Mouse (Mus musculus): ENCODE data around the gene Zfp777. TPM values are rescaled to one million over a fixed set of nuclear protein-coding genes. Genes with fewer than 3 reads are reported as not detected.

Zfp777 gene
- polyA plus RNA-seq, 1 experiment = 22.7 TPM

- TF ChIP-seq POLR2AphosphoS2 (IDR thresholded peaks at IDR 0.05; ENCODE audit: insufficient read length, low read depth) (no peak), TCF12 (IDR thresholded peaks at IDR 0.05; ENCODE audit: insufficient read depth, poor library complexity, severe bottlenecking) (no peak)
- Histone ChIP-seq H3K4me3 (no peak overlapping the region), H3K79me2 (ENCODE audit: control insufficient read depth, insufficient read depth) (no peaks in the 10 kb centered on the region), H3K27me3 (ENCODE audit: control insufficient read depth, insufficient read depth, insufficient read length) (no peaks in the 10 kb centered on the region), H3K36me3 (ENCODE audit: control insufficient read depth, insufficient read depth) (peaks cover 42% of the 10 kb centered on the region), H3K4me2 (ENCODE audit: low read depth) (no peak overlapping the region), H3ac (ENCODE audit: control insufficient read depth, insufficient read length) (no peak overlapping the region)
These were observed 24.6 kb upstream of the Zfp777 start for GRCm38 (mm10) chr6:48073316-48073715.

DNA sequence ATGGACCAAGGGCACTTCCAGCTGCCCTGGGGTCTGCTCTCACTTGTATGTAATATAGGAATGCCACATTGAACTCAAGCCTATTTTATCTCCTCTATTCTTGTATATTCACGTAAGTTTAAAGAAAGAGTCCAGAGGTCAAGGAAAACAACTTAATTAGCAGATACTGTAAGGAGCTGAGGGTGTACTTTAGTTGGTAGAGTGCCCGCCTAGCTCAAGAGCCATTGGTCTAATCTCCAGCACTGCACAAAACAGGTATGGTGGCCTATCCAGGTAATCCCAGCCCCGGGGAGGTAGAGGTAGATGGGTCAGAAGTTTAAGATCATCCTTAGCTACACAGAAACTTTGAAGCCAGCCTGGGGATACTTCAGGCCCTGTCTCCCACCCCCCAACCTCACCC lies 18.8 kb upstream of the Zfp777 start:
- TF ChIP-seq MYOG (IDR thresholded peaks at IDR 0.05; ENCODE audit: control insufficient read depth in 1 of 3, insufficient read depth in 1 of 3, insufficient read length in 2 of 3, low read depth in 2 of 3) (no peak), E2F4 (IDR thresholded peaks at IDR 0.05; ENCODE audit: insufficient read depth) (no peak), TCF3 (IDR thresholded peaks at IDR 0.05; ENCODE audit: insufficient read length, low read depth) (no peak), SRF (IDR thresholded peaks at IDR 0.05; ENCODE audit: control insufficient read depth, insufficient read length, low read depth) (no peak), REST (IDR thresholded peaks at IDR 0.05; ENCODE audit: insufficient read depth, insufficient read length) (no peak), POLR2AphosphoS2 (IDR thresholded peaks at IDR 0.05; ENCODE audit: insufficient read length, low read depth) (no peak), MYOD1 (IDR thresholded peaks at IDR 0.05; ENCODE audit: control insufficient read depth in 1 of 3, insufficient read length in 2 of 3, low read depth in 2 of 3) (no peak), TCF12 (IDR thresholded peaks at IDR 0.05; ENCODE audit: insufficient read depth, poor library complexity, severe bottlenecking) (no peak), POLR2A (IDR thresholded peaks at IDR 0.05; ENCODE audit: insufficient read length, low read depth) (no peak), USF1 (IDR thresholded peaks at IDR 0.05; ENCODE audit: low read depth) (no peak), MAX (IDR thresholded peaks at IDR 0.05; ENCODE audit: low read depth) (no peak), CEBPB (IDR thresholded peaks at IDR 0.05; ENCODE audit: insufficient read depth, poor library complexity, severe bottlenecking) (no peak)
- no peaks in the 10 kb centered on the region for H3K79me2 ChIP-seq (ENCODE audit: control insufficient read depth, insufficient read depth)
- no peak overlapping the region for H3ac ChIP-seq (ENCODE audit: control insufficient read depth, insufficient read length)
- H3K4me2 ChIP-seq (ENCODE audit: low read depth) = no peak overlapping the region
- H3K4me3 ChIP-seq = no peak overlapping the region
- H3K27me3 ChIP-seq (ENCODE audit: control insufficient read depth, insufficient read depth, insufficient read length) = no peaks in the 10 kb centered on the region
- peaks cover 28% of the 10 kb centered on the region for H3K36me3 ChIP-seq (ENCODE audit: control insufficient read depth, insufficient read depth)

- no peak overlapping the region for H3ac ChIP-seq (ENCODE audit: control insufficient read depth, insufficient read length)
- no peaks in the 10 kb centered on the region for H3K27me3 ChIP-seq (ENCODE audit: control insufficient read depth, insufficient read depth, insufficient read length)
- H3K4me3 ChIP-seq = no peak overlapping the region
- peaks cover 25% of the 10 kb centered on the region for H3K36me3 ChIP-seq (ENCODE audit: control insufficient read depth, insufficient read depth)
- TF ChIP-seq POLR2AphosphoS2 (IDR thresholded peaks at IDR 0.05; ENCODE audit: insufficient read length, low read depth) = no peak
- no peak for TF ChIP-seq MYOD1 (IDR thresholded peaks at IDR 0.05; ENCODE audit: control insufficient read depth in 1 of 3, insufficient read length in 2 of 3, low read depth in 2 of 3)
- TF ChIP-seq USF1 (IDR thresholded peaks at IDR 0.05; ENCODE audit: low read depth) = no peak
- no peak for TF ChIP-seq REST (IDR thresholded peaks at IDR 0.05; ENCODE audit: insufficient read depth, insufficient read length)
- TF ChIP-seq TCF12 (IDR thresholded peaks at IDR 0.05; ENCODE audit: insufficient read depth, poor library complexity, severe bottlenecking) = no peak
- TF ChIP-seq TCF3 (IDR thresholded peaks at IDR 0.05; ENCODE audit: insufficient read length, low read depth) = no peak
- no peak for TF ChIP-seq SRF (IDR thresholded peaks at IDR 0.05; ENCODE audit: control insufficient read depth, insufficient read length, low read depth)
- TF ChIP-seq MYOG (IDR thresholded peaks at IDR 0.05; ENCODE audit: control insufficient read depth in 1 of 3, insufficient read depth in 1 of 3, insufficient read length in 2 of 3, low read depth in 2 of 3) = no peak
- TF ChIP-seq MAX (IDR thresholded peaks at IDR 0.05; ENCODE audit: low read depth) = no peak
- no peak for TF ChIP-seq CEBPB (IDR thresholded peaks at IDR 0.05; ENCODE audit: insufficient read depth, poor library complexity, severe bottlenecking)
- TF ChIP-seq POLR2A (IDR thresholded peaks at IDR 0.05; ENCODE audit: insufficient read length, low read depth) = no peak
- no peak for TF ChIP-seq E2F4 (IDR thresholded peaks at IDR 0.05; ENCODE audit: insufficient read depth)
- no peaks in the 10 kb centered on the region for H3K79me2 ChIP-seq (ENCODE audit: control insufficient read depth, insufficient read depth)
- no peak overlapping the region for H3K4me2 ChIP-seq (ENCODE audit: low read depth)
These were observed 16.9 kb upstream of the Zfp777 start for GRCm38 (mm10) chr6:48065587-48066075.

DNA sequence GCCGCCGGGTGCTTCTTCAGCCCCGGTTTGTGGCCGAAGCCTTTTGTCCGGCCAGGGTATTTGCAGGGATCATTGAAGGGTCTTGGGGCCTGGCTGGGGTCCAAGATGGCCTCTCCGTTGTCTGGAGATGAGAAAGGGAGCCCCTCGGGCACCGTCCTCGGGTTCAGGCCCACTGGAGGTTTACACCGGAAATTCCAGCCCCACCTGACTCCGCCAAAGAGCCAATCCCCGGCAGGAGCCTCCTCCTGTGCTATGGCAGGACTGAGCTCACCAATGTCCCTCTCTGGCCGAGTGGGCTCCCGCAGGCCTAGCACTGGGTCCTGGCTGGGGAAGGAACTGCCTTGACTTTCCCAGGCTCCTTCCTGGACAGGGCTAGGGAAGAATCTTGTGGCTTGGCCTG lies 15.7 kb upstream of the Zfp777 start:
- Histone ChIP-seq H3K79me2 (ENCODE audit: control insufficient read depth, insufficient read depth) (no peaks in the 10 kb centered on the region), H3K36me3 (ENCODE audit: control insufficient read depth, insufficient read depth) (peaks cover 25% of the 10 kb centered on the region), H3K4me3 (no peak overlapping the region), H3ac (ENCODE audit: control insufficient read depth, insufficient read length) (no peak overlapping the region), H3K27me3 (ENCODE audit: control insufficient read depth, insufficient read depth, insufficient read length) (no peaks in the 10 kb centered on the region), H3K4me2 (ENCODE audit: low read depth) (no peak overlapping the region)
- TF ChIP-seq POLR2AphosphoS2 (IDR thresholded peaks at IDR 0.05; ENCODE audit: insufficient read length, low read depth) (no peak), TCF3 (IDR thresholded peaks at IDR 0.05; ENCODE audit: insufficient read length, low read depth) (no peak), TCF12 (IDR thresholded peaks at IDR 0.05; ENCODE audit: insufficient read depth, poor library complexity, severe bottlenecking) (no peak), SRF (IDR thresholded peaks at IDR 0.05; ENCODE audit: control insufficient read depth, insufficient read length, low read depth) (no peak), REST (IDR thresholded peaks at IDR 0.05; ENCODE audit: insufficient read depth, insufficient read length) (no peak), E2F4 (IDR thresholded peaks at IDR 0.05; ENCODE audit: insufficient read depth) (no peak), CEBPB (IDR thresholded peaks at IDR 0.05; ENCODE audit: insufficient read depth, poor library complexity, severe bottlenecking) (no peak), MYOG (IDR thresholded peaks at IDR 0.05; ENCODE audit: control insufficient read depth in 1 of 3, insufficient read depth in 1 of 3, insufficient read length in 2 of 3, low read depth in 2 of 3) (no peak), USF1 (IDR thresholded peaks at IDR 0.05; ENCODE audit: low read depth) (no peak)

DNA sequence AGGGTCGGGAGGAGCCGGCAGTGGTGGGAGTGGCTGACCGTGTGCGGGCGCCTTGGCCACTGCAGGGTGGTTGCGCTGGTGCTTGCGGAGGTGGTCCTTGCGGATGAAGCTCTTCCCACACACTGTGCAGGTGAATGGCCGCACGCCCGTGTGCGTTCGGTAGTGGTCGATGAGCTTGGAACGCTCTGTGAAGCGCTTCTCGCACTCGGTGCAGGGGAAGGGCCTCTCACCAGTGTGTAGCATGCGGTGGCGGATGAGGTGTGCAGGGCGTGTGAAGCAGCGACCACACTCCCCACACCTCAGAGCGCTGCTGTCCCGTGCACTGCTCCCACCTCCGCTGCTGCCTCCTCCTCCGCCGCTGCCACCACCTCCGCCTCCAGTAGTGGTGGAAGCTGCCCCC lies 15.2 kb upstream of the Zfp777 start:
- Histone ChIP-seq H3K4me3 (no peak overlapping the region), H3K79me2 (ENCODE audit: control insufficient read depth, insufficient read depth) (no peaks in the 10 kb centered on the region), H3K4me2 (ENCODE audit: low read depth) (no peak overlapping the region), H3K27me3 (ENCODE audit: control insufficient read depth, insufficient read depth, insufficient read length) (no peaks in the 10 kb centered on the region), H3ac (ENCODE audit: control insufficient read depth, insufficient read length) (no peak overlapping the region), H3K36me3 (ENCODE audit: control insufficient read depth, insufficient read depth) (peaks cover 25% of the 10 kb centered on the region)
- TF ChIP-seq CEBPB (IDR thresholded peaks at IDR 0.05; ENCODE audit: insufficient read depth, poor library complexity, severe bottlenecking) (no peak), MYOG (IDR thresholded peaks at IDR 0.05; ENCODE audit: control insufficient read depth in 1 of 3, insufficient read depth in 1 of 3, insufficient read length in 2 of 3, low read depth in 2 of 3) (no peak), E2F4 (IDR thresholded peaks at IDR 0.05; ENCODE audit: insufficient read depth) (no peak), USF1 (IDR thresholded peaks at IDR 0.05; ENCODE audit: low read depth) (no peak), TCF3 (IDR thresholded peaks at IDR 0.05; ENCODE audit: insufficient read length, low read depth) (no peak), MAX (IDR thresholded peaks at IDR 0.05; ENCODE audit: low read depth) (no peak)
